Mouse (Mus musculus) limb, embryonic 14.5 days (tissue): ENCODE measurements around the gene Olfr1369-ps1. TPM values are rescaled to one million over a fixed set of nuclear protein-coding genes. Genes with fewer than 3 reads are reported as not detected.

Experiments
- ATAC-seq: fragments of 200-750 bp; cut with Nextera tagmentation; 2 replicates; pipeline ENCODE4 v1.8.0; 2017; ENCODE audit warnings: low read depth, moderate number of reproducible peaks, moderate TSS enrichment; ENCODE audit not compliant: low FRiP score
- DNase-seq: peaks from one replicate; pipeline ENCODE4 v3.0.0-alpha.2; 2015; ENCODE audit warnings: low spot score
- H3K27ac ChIP-seq: fragments of 300-500 bp; sonication (generic); replicated peaks from 2 replicates; pipeline ENCODE4 v1.5.1; 2014; ENCODE audit warnings: low read depth, mild to moderate bottlenecking, low read length, moderate library complexity, mixed read lengths
- H3K27me3 ChIP-seq: fragments of 300-500 bp; sonication (generic); 2 replicates; pipeline ENCODE4 v1.6.1; 2014; ENCODE audit warnings: low read length, mixed read lengths; ENCODE audit not compliant: control insufficient read depth, insufficient read depth
- H3K36me3 ChIP-seq: fragments of 300-500 bp; sonication (generic); 2 replicates; pipeline ENCODE4 v1.6.1; 2014; ENCODE audit warnings: mild to moderate bottlenecking, low read length, moderate library complexity, mixed read lengths; ENCODE audit not compliant: control insufficient read depth, insufficient read depth
- H3K4me1 ChIP-seq: fragments of 300-500 bp; sonication (generic); 2 replicates; pipeline ENCODE4 v1.6.1; 2014; ENCODE audit warnings: antibody characterized with exemption, low read length, mixed read lengths; ENCODE audit not compliant: control insufficient read depth, insufficient read depth
- H3K4me2 ChIP-seq: fragments of 300-500 bp; sonication (generic); replicated peaks from 2 replicates; pipeline ENCODE4 v1.6.1; 2014; ENCODE audit warnings: low read depth, mild to moderate bottlenecking, low read length, moderate library complexity; ENCODE audit not compliant: severe bottlenecking
- H3K4me3 ChIP-seq: fragments of 300-500 bp; sonication (generic); replicated peaks from 2 replicates; pipeline ENCODE4 v1.5.1; 2014; ENCODE audit warnings: low read length
- H3K9ac ChIP-seq: fragments of 300-500 bp; sonication (generic); 2 replicates; pipeline ENCODE4 v1.6.1; 2014; ENCODE audit warnings: mild to moderate bottlenecking, low read depth, low read length, moderate library complexity; ENCODE audit not compliant: severe bottlenecking
- H3K9me3 ChIP-seq: fragments of 300-500 bp; sonication (generic); 2 replicates; pipeline ENCODE4 v1.6.1; 2016; ENCODE audit warnings: low read length; ENCODE audit not compliant: control insufficient read depth
- POLR2A ChIP-seq: fragments of 200-500 bp; IDR thresholded peaks from 2 replicates; pipeline ENCODE4 v1.8.0; 2012; ENCODE audit warnings: inconsistent platforms, mild to moderate bottlenecking, moderate library complexity, borderline replicate concordance; ENCODE audit not compliant: insufficient read depth, insufficient read length; ENCODE audit errors: extremely low read depth
- WGBS: fragments of 180-500 bp; shearing (Covaris S2); extraction: QIAGEN DNeasy Blood & Tissue Kit; methylation state at CpG from one replicate; pipeline ENCODE4 v1.1.7; 2014; 5-methylcytosine and 5-hydroxymethylcytosine counted together
- polyA plus RNA-seq, 2 experiments: library from polyadenylated mRNA; depleted of rRNA in 1 of 2; stranded (reverse) in 1 of 2; unstranded in 1 of 2; fragments of >200 nt; fragmentation: Nextera tagmentation in 1 of 2; extraction: Ambion mirVana in 1 of 2; gene quantifications; 2 replicates each; pipeline versions ENCODE4 v1.2.1 to v1.2.3; 2012 to 2014

Gene Olfr1369-ps1
- polyA plus RNA-seq, 2 experiments: not detected

DNA sequence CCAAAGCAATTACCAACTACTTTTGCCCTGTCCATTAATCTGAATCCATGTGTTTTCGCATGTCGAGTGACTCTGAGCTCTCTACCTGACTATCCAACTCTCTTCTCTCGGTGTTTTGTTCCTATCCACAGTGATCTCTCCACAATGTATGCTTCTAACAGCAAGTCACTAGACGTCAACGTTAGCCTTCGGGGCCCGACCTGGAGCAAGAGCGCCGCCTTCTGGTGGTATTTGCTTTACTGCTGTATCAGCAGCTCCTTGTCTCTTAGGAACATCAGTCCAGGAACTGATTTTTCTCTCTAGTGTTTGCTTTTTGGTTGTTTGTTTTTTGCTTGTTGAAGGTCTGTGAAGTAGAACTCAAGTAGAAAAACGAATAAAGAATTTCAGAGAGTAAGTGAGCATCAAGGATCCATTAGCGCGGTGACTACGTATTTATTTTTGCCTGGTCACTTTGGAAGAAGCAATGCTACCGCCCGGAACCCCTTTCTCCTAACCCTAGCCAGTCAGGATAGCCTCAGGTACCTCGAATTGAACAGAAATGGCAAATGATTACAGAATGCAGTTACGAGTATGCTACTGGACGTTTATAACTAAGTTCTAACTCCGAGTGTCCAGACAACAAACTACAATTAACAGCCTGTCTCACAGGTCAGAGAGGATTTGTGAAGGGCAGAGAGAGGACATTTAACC, 47.6 kb downstream of the Olfr1369-ps1 start:
- under 1% methylated on average over 19 of the region's 19 CpGs for WGBS
- Histone ChIP-seq H3K9me3 (no peaks in the 10 kb centered on the region), H3K4me3 (peak overlapping the region; percentile 68), H3K27ac (no peak overlapping the region), H3K4me1 (no peaks in the 10 kb centered on the region), H3K9ac (peak overlapping the region; percentile 40; the same call in 1 of the 2 replicates), H3K36me3 (no peaks in the 10 kb centered on the region), H3K27me3 (no peaks in the 10 kb centered on the region), H3K4me2 (peak overlapping the region; percentile 98)
- DNase-seq (peak; percentile 90), ATAC-seq (no peak)
- TF ChIP-seq POLR2A: no peak

GRCm38 (mm10) chr13:21159475-21159819, 48.2 kb downstream of the Olfr1369-ps1 start:
- no peaks in the 10 kb centered on the region for H3K27me3 ChIP-seq
- peak overlapping the region; percentile 98 for H3K4me2 ChIP-seq
- ATAC-seq (no peak), DNase-seq (no peak)
- no peaks in the 10 kb centered on the region for H3K9me3 ChIP-seq
- no peak for TF ChIP-seq POLR2A
- H3K27ac ChIP-seq: no peak overlapping the region
- H3K4me1 ChIP-seq: no peaks in the 10 kb centered on the region
- peak overlapping the region; percentile 68 for H3K4me3 ChIP-seq
- peak overlapping the region; percentile 40 for H3K9ac ChIP-seq
- H3K36me3 ChIP-seq: no peaks in the 10 kb centered on the region
- 0% methylated on average over 15 of the region's 15 CpGs for WGBS

DNA sequence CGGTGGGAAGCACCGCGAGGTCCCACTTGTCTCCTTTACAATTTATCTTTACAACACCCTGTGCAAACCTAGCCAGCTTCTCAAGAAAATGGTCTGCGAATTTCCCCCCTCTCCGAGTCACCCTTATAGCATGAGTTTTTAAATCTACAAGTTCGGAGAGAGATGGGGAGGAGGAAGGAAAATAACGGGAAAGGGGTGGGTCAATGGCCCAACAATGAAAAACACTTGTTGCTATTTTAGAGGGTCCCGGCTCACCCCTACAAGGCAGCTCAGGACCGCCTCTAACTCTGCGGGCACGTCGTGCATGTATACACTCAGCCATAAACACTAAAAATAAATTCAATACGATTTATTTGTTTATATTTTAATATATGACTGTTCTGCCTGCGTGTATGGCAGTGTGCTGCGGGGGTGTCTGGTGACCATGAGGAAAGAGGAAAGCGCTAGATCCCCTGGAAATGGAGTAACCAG, 48.8 kb downstream of the Olfr1369-ps1 start:
- ATAC-seq: peak; percentile 2; the same call in 1 of the 2 replicates

GRCm38 (mm10) chr13:21160657-21161590, 49.6 kb downstream of the Olfr1369-ps1 start:
- peak overlapping the region; percentile 98 for H3K4me2 ChIP-seq
- H3K4me3 ChIP-seq: peak overlapping the region; percentile 68
- ATAC-seq: peak; percentile 88
- H3K27me3 ChIP-seq: no peaks in the 10 kb centered on the region
- no peaks in the 10 kb centered on the region for H3K36me3 ChIP-seq
- peak; percentile 97 for DNase-seq
- WGBS: under 1% methylated on average over 32 of the region's 32 CpGs
- no peak for TF ChIP-seq POLR2A
- H3K27ac ChIP-seq: no peak overlapping the region
- H3K9ac ChIP-seq: peak overlapping the region; percentile 40
- H3K9me3 ChIP-seq: no peaks in the 10 kb centered on the region
- no peaks in the 10 kb centered on the region for H3K4me1 ChIP-seq

More for the DNA sequence above, 48.8 kb downstream of the Olfr1369-ps1 start:
- Histone ChIP-seq H3K27ac (no peak overlapping the region), H3K4me3 (peak overlapping the region; percentile 68), H3K4me1 (no peaks in the 10 kb centered on the region), H3K4me2 (peak overlapping the region; percentile 98), H3K9ac (peak overlapping the region; percentile 40), H3K9me3 (no peaks in the 10 kb centered on the region), H3K27me3 (no peaks in the 10 kb centered on the region), H3K36me3 (no peaks in the 10 kb centered on the region)
- 0% methylated on average over 16 of the region's 16 CpGs for WGBS
- DNase-seq: peak; percentile 28
- TF ChIP-seq POLR2A: no peak

GRCm38 (mm10) chr13:21161591-21161990, 50.3 kb downstream of the Olfr1369-ps1 start:
- no peak overlapping the region for H3K9ac ChIP-seq
- TF ChIP-seq POLR2A: no peak
- H3K27ac ChIP-seq: no peak overlapping the region
- ATAC-seq: peak; percentile 11; the same call in 1 of the 2 replicates
- H3K36me3 ChIP-seq: no peaks in the 10 kb centered on the region
- H3K9me3 ChIP-seq: no peaks in the 10 kb centered on the region
- no peaks in the 10 kb centered on the region for H3K27me3 ChIP-seq
- H3K4me3 ChIP-seq: peak overlapping the region; percentile 68
- H3K4me2 ChIP-seq: peak overlapping the region; percentile 48
- DNase-seq: no peak
- WGBS: 40% methylated on average over 2 of the region's 2 CpGs
- 0 out of 2 replicates have a peak, but pooled peaks cover 2% of the 10 kb centered on the region for H3K4me1 ChIP-seq
